Mouse (Mus musculus): ENCODE data around the gene Rbm20.

The Rbm20 gene

DNA sequence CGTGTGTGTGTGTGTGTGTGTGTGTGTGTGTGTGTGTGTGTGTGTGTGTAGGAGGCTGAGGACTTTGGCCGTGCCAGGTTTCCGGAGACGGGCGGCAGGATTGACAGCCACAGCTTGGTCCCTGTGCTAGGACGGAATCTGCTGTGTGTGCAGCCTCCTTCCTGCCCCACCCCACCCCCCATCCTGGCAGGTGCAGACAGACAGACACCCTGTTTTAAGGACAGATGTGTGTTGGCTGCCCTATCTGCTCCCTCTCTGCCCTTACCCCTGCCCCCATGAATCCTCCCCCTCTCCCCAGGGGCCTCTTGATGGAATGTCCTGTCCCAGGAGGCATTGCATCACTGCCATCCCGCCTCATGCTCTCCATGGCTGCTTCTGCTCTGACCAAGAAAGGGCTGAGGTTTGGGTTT, 77.3 kb downstream of the Rbm20 start:
- DNase-seq (ENCODE audit: inconsistent ontology term): peak; percentile 30

DNA sequence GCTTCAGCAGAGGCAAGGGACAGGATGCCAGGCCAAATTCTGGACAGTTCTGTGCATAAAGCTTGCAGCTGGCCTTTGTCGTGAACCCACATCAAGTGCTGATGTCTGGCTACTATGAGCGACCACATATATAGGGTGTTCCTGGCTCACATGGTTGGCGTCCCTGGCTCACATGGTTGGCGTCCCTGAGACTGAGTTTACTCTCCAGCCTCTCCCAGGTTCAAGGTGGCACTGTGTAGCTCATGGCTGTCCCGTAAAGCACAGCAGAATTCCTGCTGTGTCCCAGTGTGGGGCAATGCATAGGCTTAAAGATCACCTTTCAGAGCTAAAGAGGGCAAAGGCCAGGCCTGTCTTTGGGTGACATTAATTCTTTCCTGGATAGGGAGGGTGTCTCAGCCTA, 78.2 kb downstream of the Rbm20 start:
- DNase-seq (ENCODE audit: inconsistent ontology term): no peak

DNA sequence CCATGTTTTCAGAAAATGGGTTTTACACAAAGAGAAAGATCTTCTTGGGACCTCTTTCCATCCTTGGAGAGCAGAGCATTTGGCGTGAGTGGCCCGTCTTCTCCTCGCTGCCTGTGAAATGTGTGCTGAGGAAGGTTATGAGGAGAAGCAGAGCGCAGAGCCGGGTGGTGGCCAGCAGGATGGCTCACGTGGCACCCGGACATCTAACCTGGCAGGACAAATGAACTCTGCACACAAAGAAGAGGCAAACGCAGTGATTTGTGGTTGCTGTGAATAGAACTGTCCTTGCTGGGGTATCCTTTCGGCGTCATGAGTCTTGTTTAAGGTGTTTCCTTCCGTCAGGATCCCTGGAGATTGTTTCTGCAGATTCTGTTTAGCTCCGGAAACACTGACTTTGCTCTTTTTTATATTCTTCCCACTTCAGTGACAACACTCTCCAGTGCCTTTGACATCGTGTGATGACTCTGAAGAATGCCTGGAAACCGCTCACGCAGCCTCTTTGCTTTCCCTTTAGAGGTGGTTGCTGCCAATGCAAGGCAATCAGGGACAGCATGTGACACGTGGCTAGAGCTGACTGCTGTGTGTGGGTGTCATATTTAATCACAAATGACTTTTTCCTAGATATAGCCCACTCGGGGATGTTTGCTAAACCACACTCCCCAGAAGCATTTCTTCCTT, 80.5 kb downstream of the Rbm20 start:
- DNase-seq (ENCODE audit: inconsistent ontology term): no peak

DNA sequence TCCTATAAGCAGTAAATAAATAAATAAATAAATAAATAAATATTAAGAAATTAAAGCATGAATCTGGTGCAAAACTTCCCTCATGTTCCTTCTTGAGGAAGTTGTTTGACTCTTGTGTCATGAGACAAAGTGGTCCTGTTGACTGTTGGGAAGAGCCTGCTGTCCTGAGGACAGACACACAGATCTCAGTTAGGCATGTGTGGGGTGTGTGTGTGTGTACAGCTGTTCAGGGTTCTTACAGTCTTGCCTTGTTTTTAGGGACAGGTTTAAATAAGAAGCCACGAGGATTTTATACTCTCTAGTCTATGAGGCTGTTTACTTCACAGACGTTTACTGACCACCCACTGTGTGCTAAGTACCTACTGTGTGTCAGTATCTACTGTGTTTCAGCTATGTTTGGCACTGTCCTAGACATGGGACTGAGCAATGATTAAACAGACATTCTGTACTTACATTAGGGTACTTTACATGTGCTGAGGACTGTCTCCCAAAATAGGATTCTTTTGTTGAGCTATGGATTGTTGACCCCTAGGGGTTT, 81.8 kb downstream of the Rbm20 start:
- no peak for DNase-seq (ENCODE audit: inconsistent ontology term)

DNA sequence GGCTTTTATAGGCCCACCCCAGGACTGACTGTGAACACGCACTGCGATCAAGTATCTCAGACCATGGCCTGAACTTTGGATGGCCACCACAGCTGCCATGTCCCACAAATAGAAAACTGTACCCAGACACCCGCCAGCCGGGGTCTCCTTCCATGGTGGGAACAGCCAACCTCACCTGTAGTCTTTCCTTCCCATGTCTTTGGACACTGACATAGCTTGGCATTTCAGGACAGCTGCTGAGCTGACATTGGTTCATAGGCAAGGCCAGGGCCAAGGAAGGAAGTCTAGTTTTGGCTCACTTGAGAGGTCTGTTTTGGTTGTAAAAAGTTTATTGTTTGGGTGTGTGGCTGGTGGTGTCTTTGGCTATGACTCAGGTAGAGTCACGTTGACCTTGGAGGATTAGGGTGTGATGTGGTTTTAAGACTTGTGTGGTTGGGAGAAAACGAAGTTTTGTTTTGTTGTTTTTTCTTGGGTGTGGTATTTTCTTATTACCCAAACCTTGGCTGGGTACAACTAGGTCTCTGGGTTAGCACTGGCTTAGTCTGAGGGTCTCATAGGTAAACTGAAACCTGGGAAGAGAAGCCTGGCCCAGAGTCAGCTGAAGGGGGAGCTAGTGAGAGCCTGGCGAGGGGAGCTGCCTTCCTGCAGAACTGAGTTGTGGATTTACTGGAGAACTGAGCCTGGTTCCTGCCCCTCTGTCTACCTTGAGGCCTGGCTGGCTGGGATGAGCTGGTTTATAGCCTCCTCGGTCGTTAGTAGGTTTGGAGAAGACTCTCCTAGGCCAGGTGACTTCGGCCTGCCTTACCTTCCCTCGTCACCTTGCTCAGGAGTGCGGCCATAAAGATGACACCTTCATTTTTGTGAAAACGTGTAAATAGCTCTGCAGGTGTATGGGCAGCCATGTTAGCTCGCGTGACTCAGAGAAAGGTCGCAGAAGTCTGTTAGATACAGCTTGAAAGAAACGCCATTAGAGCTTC, 83.3 kb downstream of the Rbm20 start:
- no peak for DNase-seq (ENCODE audit: inconsistent ontology term)

DNA sequence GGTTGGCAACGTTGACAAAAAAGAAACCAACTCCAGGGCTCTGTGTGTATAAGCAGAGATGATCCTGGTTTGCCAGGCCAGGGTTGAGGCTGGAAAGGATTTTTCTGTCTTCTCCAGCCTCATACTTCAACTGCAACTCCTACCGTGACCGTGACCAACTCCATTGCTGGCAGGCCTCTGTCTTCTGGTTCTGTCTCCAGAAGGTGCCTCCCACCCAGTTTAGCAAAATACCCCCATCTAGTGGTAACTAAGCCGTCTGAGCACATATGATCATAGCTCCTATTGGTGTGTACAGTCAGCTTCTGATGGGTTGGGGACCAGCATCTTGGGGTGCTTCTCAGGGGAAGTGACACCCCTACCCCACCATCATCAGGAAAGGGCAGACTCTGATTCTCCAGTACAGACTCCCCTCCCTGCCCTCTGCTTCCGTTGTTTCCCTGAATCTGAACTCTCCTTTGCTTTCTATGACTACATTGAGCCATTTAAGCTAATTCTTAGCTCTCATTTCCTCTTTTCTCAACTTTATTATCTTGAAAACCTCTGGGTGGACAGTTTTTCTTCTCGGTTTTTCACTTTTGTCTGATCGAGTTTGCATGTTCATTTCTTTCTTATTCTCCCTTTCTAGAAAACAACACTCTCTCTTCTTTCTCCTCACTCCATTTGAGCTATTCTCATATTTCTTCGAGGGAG, 85.8 kb downstream of the Rbm20 start:
- DNase-seq (ENCODE audit: inconsistent ontology term): peak; percentile 40

DNA sequence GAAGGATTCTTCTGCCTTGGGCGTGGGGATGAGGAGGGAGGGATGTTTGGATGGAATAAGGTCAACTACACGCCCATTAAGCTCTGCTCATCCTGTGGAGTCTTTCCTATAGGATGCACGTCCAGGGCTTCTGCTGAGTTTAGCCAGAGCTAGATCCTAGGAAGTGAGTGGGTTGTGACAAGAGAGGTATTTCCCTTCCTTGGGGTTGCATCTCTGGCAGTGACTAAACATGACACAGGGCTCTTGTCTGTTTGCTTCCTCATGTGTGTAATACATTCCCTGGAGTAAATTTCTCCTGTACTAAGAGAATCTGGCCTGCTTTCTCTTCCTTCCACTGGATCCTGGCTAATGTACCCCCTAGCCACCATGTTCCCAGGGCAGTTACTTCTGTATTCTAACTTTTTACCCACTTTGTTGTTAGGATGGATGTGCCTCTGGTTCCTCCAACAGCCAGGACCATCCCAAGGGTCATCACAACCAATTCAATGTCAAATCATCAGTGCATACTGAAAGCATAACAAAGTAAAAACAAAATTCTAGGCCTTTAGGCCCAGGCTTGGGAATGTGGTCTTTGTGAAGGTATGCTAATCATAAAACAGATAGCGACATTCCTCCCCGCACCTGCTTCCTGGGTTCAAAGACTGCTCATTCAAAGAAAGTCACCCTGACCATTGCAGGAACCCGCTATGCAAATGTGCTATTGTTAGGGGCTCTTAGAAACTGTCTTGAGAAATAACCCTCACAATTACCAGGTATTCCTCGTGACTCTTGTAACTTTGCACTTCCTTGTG, 87.8 kb downstream of the Rbm20 start:
- no peak for DNase-seq (ENCODE audit: inconsistent ontology term)

DNA sequence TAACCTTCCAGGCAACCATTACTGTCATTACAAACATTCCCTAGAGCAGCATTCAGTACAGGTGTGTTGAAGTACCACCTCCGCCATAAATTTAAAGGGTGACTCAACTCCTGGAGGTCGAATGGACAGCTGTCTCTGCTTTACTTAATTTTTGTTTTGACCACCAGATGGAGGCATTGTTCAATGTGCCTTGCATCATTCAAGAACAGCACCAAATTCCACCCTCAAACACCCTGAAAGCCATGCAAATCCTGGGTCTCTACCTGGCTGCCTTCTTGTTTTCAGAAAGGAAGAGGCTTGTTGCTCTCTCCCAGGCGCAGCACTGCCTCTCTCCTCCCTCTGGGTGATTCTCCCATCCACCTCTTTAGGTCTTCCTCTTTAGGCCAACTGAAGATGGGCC, 91.4 kb downstream of the Rbm20 start:
- peak; percentile 58 for DNase-seq (ENCODE audit: inconsistent ontology term)

DNA sequence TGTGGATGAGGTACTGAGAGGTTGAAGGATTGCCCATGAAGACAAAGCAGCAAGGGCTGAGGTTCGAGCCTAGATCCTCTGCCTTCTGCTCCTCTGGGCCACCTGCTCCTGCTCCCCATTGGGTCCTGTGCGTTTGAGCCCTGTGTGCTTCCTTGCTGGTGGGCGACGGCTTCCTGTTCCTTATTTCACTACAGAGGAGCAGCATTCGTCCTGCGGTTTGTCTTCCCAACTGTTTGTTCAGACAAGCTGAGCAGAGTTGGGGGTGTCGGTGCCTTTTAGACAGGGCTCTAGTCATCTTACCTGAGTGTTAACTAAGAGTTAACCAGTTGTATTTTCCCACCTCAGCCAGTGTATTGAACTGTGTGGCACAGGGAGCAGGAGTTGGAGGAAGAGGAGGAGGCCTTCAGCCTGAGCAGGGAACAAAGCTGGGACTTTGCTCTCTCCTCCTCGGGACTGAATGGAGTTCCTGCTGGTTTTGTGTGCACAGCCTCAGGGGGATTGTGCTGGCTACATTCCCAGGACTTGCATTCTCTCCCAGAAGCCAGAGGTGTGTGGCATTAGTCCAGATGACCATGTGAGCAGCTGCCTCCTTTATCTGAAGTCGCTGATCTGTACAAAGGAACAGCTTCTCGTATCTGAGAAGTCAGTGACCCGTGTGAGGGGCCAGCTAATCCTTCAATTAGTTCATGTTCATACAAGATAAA, 97.0 kb downstream of the Rbm20 start:
- peak; percentile 89 for DNase-seq (ENCODE audit: inconsistent ontology term)

DNA sequence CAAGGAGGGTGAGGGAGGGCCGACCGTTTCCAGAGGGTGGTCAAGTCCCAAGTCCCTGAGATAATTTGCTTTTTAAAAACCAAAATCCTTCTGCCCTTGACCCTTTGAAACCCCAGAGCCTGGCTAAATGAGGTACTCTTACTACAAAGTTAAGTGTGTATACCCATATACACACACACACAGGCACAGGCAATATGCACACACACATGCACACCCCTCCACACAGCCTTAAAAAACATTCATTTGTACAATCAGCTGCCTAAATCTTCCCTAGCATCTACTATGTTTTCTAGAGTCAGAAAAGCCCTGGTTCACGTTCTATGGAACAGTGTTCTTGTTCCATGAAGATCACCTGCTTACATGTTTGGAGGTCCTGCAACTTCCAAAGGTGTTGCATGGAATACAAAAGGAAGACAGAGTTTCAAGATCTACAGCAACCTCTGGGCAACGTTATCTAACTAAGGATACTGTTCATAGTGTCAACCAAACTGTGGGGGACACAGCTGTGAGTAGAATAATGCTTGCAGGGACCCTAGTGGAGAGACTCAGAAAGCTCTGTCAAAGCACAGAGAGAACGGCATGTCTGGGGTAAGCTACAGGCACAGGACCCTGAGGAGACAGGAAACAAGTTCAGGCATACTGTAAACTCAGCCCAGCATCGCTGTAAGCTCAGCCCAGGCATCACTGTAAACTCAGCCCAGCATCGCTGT, 97.7 kb downstream of the Rbm20 start:
- DNase-seq (ENCODE audit: inconsistent ontology term): no peak

DNA sequence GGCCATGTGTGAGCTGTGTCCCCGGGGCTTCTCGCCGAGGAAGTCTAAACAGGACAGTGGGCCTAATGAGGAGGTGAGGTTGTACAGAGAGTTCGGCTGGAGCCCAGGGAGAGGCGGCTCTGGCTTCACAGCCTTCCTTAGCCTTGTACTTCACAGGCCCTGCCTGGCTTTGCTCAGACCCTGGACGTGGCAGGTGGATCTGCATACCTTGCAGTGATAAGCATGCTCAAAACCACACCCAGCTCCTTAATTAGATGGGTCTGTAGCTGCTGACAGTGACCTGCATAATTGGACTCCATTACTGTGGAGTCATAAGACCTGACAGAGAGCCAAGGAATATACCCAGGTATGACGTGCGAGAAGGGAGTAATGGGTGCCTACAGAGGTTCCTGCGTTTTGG, 102.3 kb downstream of the Rbm20 start:
- DNase-seq (ENCODE audit: inconsistent ontology term): no peak

DNA sequence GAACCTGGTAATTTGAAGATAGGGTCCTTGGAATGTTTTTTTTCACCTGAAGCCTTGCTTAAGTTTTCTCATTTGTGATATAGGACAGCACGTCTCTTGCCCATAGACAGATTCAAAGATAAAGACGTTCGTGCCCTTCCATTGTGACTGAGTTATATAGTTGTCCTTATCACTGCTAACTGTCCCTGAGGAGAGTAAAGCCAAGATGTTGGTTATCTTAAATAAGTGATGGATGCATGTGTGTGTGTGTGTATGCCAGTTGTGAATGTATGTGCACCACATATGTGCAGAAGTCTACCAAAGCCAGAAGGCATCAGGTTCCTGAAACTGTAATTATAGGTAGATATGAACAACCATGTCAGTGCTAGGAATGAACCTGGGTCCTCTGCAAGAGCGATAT, 102.7 kb downstream of the Rbm20 start:
- no peak for DNase-seq (ENCODE audit: inconsistent ontology term)

DNA sequence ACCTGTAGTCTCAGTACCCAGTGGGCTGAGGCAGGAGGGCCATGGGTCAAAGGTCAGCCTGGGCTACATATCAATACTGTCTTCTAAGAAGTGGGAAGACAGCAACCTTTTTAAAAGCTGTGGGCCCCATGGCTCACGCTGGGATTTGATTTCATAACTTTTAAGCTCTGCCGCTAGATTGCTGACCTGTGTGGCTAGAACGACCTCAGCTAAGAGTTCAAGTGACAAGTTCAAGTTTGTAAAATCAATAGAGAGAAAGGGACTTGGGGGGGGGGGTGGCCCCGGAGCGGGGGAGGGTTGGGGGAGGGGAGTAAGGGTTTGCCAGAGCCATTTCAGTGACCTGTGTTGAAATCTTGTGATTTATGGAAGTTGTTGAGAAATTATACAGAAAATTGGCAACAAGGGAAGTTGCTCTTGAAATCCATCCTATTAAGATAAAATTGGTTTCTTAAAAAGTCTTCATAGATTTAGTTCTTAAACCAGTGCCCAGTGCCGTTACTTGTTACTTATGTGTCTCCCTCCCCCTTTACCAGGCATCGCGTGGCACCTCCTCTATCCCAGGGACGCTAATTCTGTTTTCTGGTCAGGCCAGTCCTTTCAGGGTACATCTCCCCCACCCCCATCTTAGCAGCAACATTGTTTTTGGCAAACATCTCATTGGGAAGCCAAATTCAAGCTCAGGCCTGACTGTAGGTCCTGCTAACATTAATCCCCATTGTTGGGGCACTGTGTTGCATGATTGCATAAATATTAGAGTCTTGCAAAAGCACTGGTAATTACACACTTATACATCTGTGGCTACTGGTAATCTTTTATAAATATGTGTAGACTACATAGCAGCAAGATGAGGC, 103.9 kb downstream of the Rbm20 start:
- no peak for DNase-seq (ENCODE audit: inconsistent ontology term)

DNA sequence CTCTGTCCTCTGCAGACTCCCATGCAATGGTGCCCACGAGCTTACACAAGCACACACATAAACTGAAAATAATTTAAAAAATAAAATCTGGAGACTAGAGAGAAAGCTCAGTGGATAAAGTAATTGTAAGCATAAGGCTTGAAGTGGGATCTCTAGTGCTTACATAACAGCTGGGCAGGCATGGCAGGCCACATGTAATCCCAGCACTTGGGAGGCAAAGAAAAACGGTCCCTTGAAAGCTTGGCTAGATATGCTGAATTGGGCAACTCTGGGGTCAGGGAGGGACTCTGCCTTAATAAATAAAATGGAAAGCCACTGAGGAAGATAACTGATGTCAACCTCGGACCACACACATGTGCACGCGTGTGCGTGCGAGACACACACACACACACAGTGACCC, 104.7 kb downstream of the Rbm20 start:
- no peak for DNase-seq (ENCODE audit: inconsistent ontology term)

DNA sequence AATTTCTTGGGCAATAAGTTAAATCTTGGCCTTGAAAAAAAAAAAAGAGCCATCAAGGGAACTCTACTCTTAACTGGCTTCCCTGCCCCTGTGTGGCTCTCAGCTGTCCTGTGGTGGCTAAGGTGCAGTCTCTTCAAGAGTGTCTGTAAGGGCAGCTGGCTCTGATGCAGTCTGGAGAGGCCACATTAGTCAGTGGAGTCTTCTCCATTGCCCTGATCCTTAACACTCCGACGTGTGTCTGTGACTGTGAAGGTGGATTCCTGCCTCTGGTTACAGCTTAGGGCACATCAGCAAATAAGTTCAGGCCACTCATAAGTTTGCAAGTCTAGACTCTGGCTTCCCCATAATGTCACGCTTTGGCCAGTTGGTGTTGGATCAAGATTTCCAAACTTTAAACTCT, 108.2 kb downstream of the Rbm20 start:
- no peak for DNase-seq (ENCODE audit: inconsistent ontology term)

DNA sequence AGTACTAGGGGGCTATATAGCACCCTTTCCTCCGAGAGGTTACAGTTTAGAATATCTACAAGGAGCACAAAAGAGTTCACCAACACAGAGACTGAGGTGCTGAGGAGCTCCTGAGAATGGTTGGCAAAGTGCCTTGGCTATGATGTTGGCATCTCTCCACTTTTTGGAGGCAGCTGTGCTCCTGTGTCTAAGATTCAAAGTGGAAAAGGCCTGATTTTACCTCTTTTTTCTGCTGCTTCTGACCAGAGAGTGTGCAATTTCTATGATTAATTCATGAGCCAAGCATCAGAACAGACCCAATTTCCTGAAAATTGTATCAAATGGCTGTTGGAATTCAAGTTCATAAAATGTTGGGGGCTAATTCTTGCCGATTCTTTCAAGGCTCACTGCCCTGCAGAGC, 109.1 kb downstream of the Rbm20 start:
- peak; percentile 51 for DNase-seq (ENCODE audit: inconsistent ontology term)

DNA sequence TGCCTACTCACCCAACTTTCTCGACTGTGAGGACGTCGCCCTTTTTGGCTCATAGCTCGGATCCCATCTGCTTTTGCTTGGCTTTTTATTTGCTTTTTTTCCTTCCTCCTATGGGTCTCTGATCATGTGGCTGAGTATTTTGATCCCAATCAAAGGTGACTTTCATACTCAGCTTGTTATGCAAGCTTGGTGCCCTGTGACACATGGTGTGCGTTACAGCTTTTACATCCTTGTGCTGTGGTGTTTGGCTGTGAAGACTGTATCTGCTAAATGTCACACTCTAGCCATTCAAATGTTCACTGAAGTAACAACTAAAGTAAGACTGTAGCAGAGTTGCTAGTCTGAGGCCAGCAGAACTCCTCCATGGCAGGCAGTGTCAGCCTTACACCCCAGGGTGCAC, 109.7 kb downstream of the Rbm20 start:
- no peak for DNase-seq (ENCODE audit: inconsistent ontology term)

DNA sequence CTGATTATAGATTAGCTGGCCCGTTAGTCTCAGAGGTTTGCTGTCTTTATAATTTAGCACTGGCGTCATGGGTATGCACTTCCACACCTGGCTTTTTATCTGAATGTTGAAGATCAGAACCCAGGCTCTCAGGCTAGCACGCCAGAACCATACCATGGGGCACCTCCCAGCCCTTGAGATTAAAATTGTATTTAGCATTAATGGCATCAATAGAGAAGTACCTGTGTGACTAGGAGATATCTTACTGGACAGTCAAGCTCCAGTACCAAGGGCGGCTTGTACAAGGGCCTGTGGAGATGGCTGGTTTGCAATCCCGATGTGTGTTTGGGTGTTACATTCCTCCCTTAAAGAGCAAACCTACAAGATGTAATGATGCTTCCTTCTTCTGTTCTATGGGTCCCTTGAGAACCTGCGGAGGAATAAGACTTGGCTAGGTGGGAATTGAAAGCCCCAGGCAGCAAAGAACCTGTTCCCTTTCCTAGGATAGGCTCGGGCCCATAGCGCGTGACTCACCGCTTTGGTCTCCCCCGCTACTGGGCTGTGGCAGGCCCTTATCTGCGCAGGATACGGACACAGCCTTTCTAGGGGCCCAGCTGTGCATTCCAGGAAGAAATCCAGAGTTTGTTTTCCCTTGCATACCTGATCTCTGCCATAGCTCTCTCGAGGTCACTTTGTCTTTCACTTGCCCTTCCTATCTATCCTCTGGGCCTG, 111.7 kb downstream of the Rbm20 start:
- no peak for DNase-seq (ENCODE audit: inconsistent ontology term)

DNA sequence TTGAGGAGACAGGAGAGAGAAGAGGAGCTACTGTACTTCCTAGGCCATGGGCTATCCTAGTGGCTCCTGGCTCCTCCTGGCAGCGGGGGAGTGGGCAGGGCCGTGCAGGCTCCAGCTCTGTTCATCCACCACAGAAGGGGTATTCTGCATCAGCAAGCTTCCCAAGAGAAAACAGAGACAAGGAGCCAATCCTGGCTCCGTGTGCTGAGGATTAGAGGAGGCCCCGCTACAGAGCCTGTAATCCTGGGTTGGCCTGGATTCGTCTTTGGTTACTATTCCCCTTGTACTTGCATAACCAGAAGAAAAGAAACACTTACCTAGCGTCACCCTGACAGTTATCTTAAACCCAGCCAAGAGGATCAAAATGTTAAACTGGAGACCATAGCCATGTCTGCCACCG, 112.5 kb downstream of the Rbm20 start:
- no peak for DNase-seq (ENCODE audit: inconsistent ontology term)
